Mouse (Mus musculus): ENCODE measurements around the gene Gm15217. TPM values are rescaled to one million over a fixed set of nuclear protein-coding genes. Genes with fewer than 3 reads are reported as not detected.

Gene Gm15217
- not detected in 2 replicates for polyA plus RNA-seq (2012; ENCODE audit: low replicate concordance)

GRCm38 (mm10) chr14:46379285-46379684, at the start of gene Gm15217:
Gm15217 (plus strand) TSS chr14:46379414.

GRCm38 (mm10) chr14:46390249-46390775, 11.1 kb downstream of the Gm15217 start, which contains the start of gene Bmp4:
Bmp4 (minus strand) TSS chr14:46390669.

Other genes starting within 250 kb of the Gm15217 start
- gene Bmp4, start 11.3 kb downstream of the Gm15217 start, polyA plus RNA-seq (2012; ENCODE audit: low replicate concordance), result 0.16 and 0.24 TPM in 2 replicates